Mouse (Mus musculus) liver, embryonic 14 days (tissue): ENCODE data around the gene Ctnnd2. TPM values are rescaled to one million over a fixed set of nuclear protein-coding genes. Genes with fewer than 3 reads are reported as not detected.

Experiments
- polyA plus RNA-seq: library from polyadenylated mRNA; depleted of rRNA; stranded (reverse); fragments of >200 nt; gene quantifications from 2 replicates; pipeline ENCODE4 v1.2.3, GENCODE M21; 2012; rRNA removed

Gene Ctnnd2
- polyA plus RNA-seq: 0.10 and 0.12 TPM in 2 replicates

DNA sequence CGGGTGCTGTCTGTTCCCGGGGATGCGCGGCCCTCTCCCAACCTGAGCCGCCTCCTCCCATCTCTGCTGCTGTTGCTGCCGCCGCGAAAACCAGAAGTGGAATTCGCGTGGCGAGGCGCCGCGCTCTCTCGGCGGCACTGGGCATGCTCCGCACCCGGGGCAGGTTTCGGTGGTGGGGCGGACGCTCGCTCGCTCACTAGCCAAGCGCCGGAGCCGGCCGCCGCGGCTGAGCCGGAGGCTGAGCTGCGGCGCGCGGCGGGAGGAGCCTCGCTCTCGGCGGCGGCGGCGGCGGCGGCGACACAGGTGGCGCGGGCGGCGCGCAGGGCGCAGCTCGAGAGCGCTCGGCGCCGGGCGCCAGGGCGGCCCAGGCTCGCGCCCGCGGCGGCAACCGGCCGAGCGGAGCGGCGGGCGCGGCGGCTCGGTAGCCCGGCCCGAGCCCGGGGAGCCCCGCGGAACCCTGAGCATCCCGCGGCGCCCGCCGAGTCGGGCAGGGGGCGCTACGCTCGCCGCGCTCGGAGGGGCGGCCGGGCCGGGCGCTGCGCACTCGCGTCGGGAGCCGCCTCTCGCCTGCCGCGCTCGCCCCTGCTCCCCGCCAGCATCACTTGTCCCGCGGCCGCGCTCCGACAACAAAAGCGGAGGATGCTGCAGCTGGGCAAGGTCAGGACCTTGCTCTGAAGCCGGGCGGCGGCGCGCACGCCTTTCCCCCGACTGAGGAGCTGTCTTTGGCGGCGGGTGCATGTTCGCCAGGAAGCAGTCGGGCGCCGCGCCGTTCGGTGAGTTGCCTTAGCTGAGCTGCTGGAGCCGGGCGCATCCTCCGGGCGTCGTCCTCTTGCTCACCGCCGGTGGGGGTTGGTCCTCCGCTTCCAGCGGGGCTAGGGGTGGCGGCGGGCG lies at the start of gene Ctnnd2:
Gene Ctnnd2, plus strand, starts transcription at position 203 of the 891 bp plus-strand sequence.

